Mouse (Mus musculus) kidney, postnatal 4 days (tissue): ENCODE data around the gene BC034090.
"Not testable (repeated sequence)": the region's sequence is repeated elsewhere in the genome, so short reads cannot be mapped to it uniquely, and the experiment has no call there.

Experiments
- DNase-seq, 2 experiments: peaks; one replicate each; pipeline ENCODE4 v3.0.0; 2021; ENCODE audit warnings: mixed read lengths in 2 of 2

BC034090 gene

GRCm38 (mm10) chr1:155191219-155191618 lies 53.0 kb downstream of the BC034090 start:
- no peak for DNase-seq

GRCm38 (mm10) chr1:155188656-155189055 lies 55.6 kb downstream of the BC034090 start:
- no peak for DNase-seq

- no peak for DNase-seq
Measured at GRCm38 (mm10) chr1:155184191-155184590, 60.1 kb downstream of the BC034090 start.

GRCm38 (mm10) chr1:155178192-155178924 lies 65.9 kb downstream of the BC034090 start:
- DNase-seq: no peak

- DNase-seq: no peak
Measured at GRCm38 (mm10) chr1:155174424-155174823, 69.8 kb downstream of the BC034090 start.

GRCm38 (mm10) chr1:155173644-155174016 lies 70.6 kb downstream of the BC034090 start:
- not testable (repeated sequence) for DNase-seq

- DNase-seq: no peak
Measured at GRCm38 (mm10) chr1:155172895-155173643, 71.2 kb downstream of the BC034090 start.

GRCm38 (mm10) chr1:155169935-155170334 lies 74.3 kb downstream of the BC034090 start:
- no peak for DNase-seq

- DNase-seq: no peak
Measured at GRCm38 (mm10) chr1:155167453-155167852, 76.8 kb downstream of the BC034090 start.
